Mouse (Mus musculus) embryonic facial prominence, embryonic 11.5 days (tissue): ENCODE measurements at regions not wholly inside any gene's neighbourhood (a gene's known extent, or its start where the extent isn't known, plus 50 kb on each side); places are given as distances from the start of the nearest gene placed in this dataset.

Source experiments
- ATAC-seq: fragments of 200-750 bp; cut with Nextera tagmentation; replicated peaks from 2 replicates; pipeline ENCODE4 v1.8.0; 2017; ENCODE audit warnings: low read depth; ENCODE audit not compliant: insufficient number of reproducible peaks, low FRiP score, low TSS enrichment
- DNase-seq: peaks from one replicate; pipeline ENCODE4 v3.0.0-alpha.2; 2015; ENCODE audit warnings: low spot score
- H3K27ac ChIP-seq: fragments of 300-500 bp; sonication (generic); replicated peaks from 2 replicates; pipeline ENCODE4 v1.5.1; 2014; ENCODE audit warnings: mild to moderate bottlenecking, low read depth, low read length, control low read depth
- H3K27me3 ChIP-seq: fragments of 300-500 bp; sonication (generic); 2 replicates; pipeline ENCODE4 v1.6.1; 2014; ENCODE audit warnings: mild to moderate bottlenecking, low read length, moderate library complexity, mixed read lengths; ENCODE audit not compliant: control insufficient read depth, insufficient read depth
- H3K36me3 ChIP-seq: fragments of 300-500 bp; sonication (generic); replicated peaks from 2 replicates; pipeline ENCODE4 v1.6.1; 2014; ENCODE audit warnings: low read depth, mild to moderate bottlenecking, low read length, moderate library complexity, mixed read lengths; ENCODE audit not compliant: control insufficient read depth, insufficient read depth
- H3K4me1 ChIP-seq: fragments of 300-500 bp; sonication (generic); 2 replicates; pipeline ENCODE4 v1.6.1; 2014; ENCODE audit warnings: low read length, mixed read lengths; ENCODE audit not compliant: control insufficient read depth, insufficient read depth
- H3K4me2 ChIP-seq: fragments of 300-500 bp; sonication (generic); 2 replicates; pipeline ENCODE4 v1.6.1; 2014; ENCODE audit warnings: low read depth, mild to moderate bottlenecking, control low read depth, low read length, moderate library complexity
- H3K4me3 ChIP-seq: fragments of 300-500 bp; sonication (generic); 2 replicates; pipeline ENCODE4 v1.5.1; 2014; ENCODE audit warnings: low read depth, low read length, control low read depth
- H3K9ac ChIP-seq: fragments of 300-500 bp; sonication (generic); replicated peaks from 2 replicates; pipeline ENCODE4 v1.6.1; 2014; ENCODE audit warnings: mild to moderate bottlenecking, control low read depth, low read length
- H3K9me3 ChIP-seq: fragments of 300-500 bp; sonication (generic); replicated peaks from 2 replicates; pipeline ENCODE4 v1.6.1; 2016; ENCODE audit warnings: mild to moderate bottlenecking, low read length, inconsistent platforms, mixed read lengths; ENCODE audit not compliant: control insufficient read depth
- WGBS: fragments of 180-500 bp; shearing (Covaris S2); extraction: QIAGEN DNeasy Blood & Tissue Kit; methylation state at CpG from one replicate; pipeline ENCODE4 v1.1.7; 2014; 5-methylcytosine and 5-hydroxymethylcytosine counted together

DNA sequence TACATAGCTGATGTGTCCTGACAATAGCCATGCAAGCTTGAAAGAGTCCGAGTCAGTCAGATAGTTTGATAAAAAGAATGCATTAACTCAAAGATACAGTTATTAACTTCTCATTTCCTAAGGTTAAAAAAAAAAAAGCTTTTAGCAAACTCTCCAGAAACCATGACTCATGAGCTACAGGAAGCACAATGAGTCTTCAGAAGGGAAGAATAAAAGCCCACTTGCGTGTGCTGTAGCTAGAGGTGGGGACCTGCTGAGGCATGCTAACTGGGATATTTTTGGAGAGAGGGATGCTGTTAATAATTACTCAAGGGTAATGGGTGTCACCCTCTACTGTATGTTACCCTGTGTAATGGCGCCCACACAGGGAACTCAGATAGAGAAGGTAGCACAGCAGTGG lies 147.0 kb downstream of the Utp6 start:
- 91% methylated on average over 3 of the region's 3 CpGs for WGBS
- DNase-seq: no peak
- no peaks in the 10 kb centered on the region for H3K36me3 ChIP-seq
- no peak overlapping the region for H3K9ac ChIP-seq
- no peaks in the 10 kb centered on the region for H3K4me1 ChIP-seq
- no peak overlapping the region for H3K4me2 ChIP-seq
- ATAC-seq: no peak
- no peak overlapping the region for H3K27ac ChIP-seq
- no peak overlapping the region for H3K4me3 ChIP-seq
- H3K9me3 ChIP-seq: no peaks in the 10 kb centered on the region
- no peaks in the 10 kb centered on the region for H3K27me3 ChIP-seq

GRCm38 (mm10) chr11:79806911-79807466 lies 155.2 kb downstream of the Utp6 start:
- H3K27me3 ChIP-seq: no peaks in the 10 kb centered on the region
- no peak for ATAC-seq
- no peaks in the 10 kb centered on the region; the same call in 1 of the 2 replicates for H3K9me3 ChIP-seq
- peak; percentile 43 for DNase-seq
- no peak overlapping the region; the same call in 1 of the 2 replicates for H3K9ac ChIP-seq
- H3K4me2 ChIP-seq: peak overlapping the region; percentile 16
- H3K4me3 ChIP-seq: no peak overlapping the region
- no peaks in the 10 kb centered on the region for H3K36me3 ChIP-seq
- peaks cover 6% of the 10 kb centered on the region for H3K4me1 ChIP-seq
- 19% methylated on average over 17 of the region's 17 CpGs for WGBS
- peak overlapping the region; percentile 76 for H3K27ac ChIP-seq

DNA sequence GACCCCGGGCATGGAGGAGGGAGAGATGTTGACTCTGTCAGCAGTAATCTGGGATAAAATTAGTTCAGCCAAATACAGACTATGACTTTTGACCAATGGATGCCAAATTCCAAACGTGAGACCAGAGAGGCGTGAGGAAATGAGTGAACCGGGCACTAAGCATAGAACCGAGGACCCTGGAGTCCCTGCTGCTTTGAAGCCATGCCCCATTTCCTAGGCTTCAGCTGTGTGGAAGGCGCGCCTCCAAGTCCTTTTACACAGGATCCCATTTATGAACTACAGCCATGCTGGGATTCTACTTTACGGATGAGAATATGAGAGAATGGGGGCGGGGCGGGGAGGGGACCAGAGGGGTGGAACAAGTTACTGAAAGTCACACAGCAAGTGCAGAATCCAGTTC lies 155.8 kb downstream of the Utp6 start:
- no peak overlapping the region for H3K9ac ChIP-seq
- ATAC-seq (0 out of 2 replicates have a peak, but pooled peaks have one; percentile 10), DNase-seq (no peak)
- H3K4me2 ChIP-seq: no peak overlapping the region; the same call in 1 of the 2 replicates
- H3K27me3 ChIP-seq: no peaks in the 10 kb centered on the region
- 46% methylated on average over 10 of the region's 10 CpGs for WGBS
- H3K4me1 ChIP-seq: peaks cover 6% of the 10 kb centered on the region
- H3K36me3 ChIP-seq: no peaks in the 10 kb centered on the region
- H3K9me3 ChIP-seq: no peaks in the 10 kb centered on the region; the same call in 1 of the 2 replicates
- H3K27ac ChIP-seq: peak overlapping the region; percentile 76
- H3K4me3 ChIP-seq: no peak overlapping the region

- no peaks in the 10 kb centered on the region for H3K36me3 ChIP-seq
- WGBS: 12% methylated on average over 10 of the region's 10 CpGs
- DNase-seq (peak; percentile 96), ATAC-seq (peak; percentile 85)
- peak overlapping the region; percentile 76 for H3K27ac ChIP-seq
- no peak overlapping the region for H3K9ac ChIP-seq
- no peaks in the 10 kb centered on the region; the same call in 1 of the 2 replicates for H3K9me3 ChIP-seq
- H3K4me1 ChIP-seq: peaks cover 6% of the 10 kb centered on the region
- no peak overlapping the region; the same call in 1 of the 2 replicates for H3K4me2 ChIP-seq
- no peak overlapping the region for H3K4me3 ChIP-seq
- H3K27me3 ChIP-seq: no peaks in the 10 kb centered on the region
Measured at GRCm38 (mm10) chr11:79805981-79806415, 156.2 kb downstream of the Utp6 start.

GRCm38 (mm10) chr11:79803971-79804370 lies 158.2 kb downstream of the Utp6 start:
- Histone ChIP-seq H3K9me3 (no peaks in the 10 kb centered on the region; the same call in 1 of the 2 replicates), H3K27ac (no peak overlapping the region), H3K4me2 (no peak overlapping the region), H3K4me3 (no peak overlapping the region), H3K9ac (no peak overlapping the region), H3K27me3 (no peaks in the 10 kb centered on the region), H3K36me3 (no peaks in the 10 kb centered on the region), H3K4me1 (peaks cover 6% of the 10 kb centered on the region)
- DNase-seq: no peak
- no peak for ATAC-seq
- WGBS: 61% methylated on average over 2 of the region's 2 CpGs

- no peak for DNase-seq
- Histone ChIP-seq H3K9me3 (no peaks in the 10 kb centered on the region; the same call in 1 of the 2 replicates), H3K9ac (no peak overlapping the region; the same call in 1 of the 2 replicates), H3K4me3 (no peak overlapping the region), H3K27ac (no peak overlapping the region), H3K4me1 (peaks cover 6% of the 10 kb centered on the region), H3K36me3 (no peaks in the 10 kb centered on the region), H3K4me2 (no peak overlapping the region), H3K27me3 (no peaks in the 10 kb centered on the region)
- 71% methylated on average over 5 of the region's 5 CpGs for WGBS
- ATAC-seq: no peak
Measured at GRCm38 (mm10) chr11:79803006-79803405, 159.2 kb downstream of the Utp6 start.

DNA sequence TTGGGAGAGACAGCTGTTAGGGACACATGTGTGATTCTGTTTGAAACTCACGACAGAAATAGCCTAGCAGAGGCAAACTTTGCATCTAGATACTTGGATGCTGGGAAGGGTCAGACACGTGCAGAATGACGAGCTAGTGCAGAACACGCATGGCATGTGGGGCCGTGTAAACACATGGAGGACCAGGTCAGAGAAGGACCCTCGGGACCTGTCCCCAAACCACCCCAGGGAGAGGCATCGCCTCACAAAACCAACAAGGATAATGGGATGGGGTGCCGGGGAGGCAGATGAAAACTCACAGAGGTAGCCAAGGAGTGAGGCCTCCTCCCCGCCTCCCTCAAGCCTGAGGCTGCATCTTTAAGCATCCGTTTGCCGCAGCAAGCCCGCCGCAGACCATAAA lies 159.6 kb downstream of the Utp6 start:
- Histone ChIP-seq H3K27ac (no peak overlapping the region), H3K9me3 (no peaks in the 10 kb centered on the region; the same call in 1 of the 2 replicates), H3K36me3 (no peaks in the 10 kb centered on the region), H3K27me3 (no peaks in the 10 kb centered on the region), H3K9ac (no peak overlapping the region), H3K4me2 (no peak overlapping the region), H3K4me1 (peaks cover 6% of the 10 kb centered on the region), H3K4me3 (no peak overlapping the region)
- WGBS: 76% methylated on average over 13 of the region's 13 CpGs
- ATAC-seq: no peak
- DNase-seq: no peak

DNA sequence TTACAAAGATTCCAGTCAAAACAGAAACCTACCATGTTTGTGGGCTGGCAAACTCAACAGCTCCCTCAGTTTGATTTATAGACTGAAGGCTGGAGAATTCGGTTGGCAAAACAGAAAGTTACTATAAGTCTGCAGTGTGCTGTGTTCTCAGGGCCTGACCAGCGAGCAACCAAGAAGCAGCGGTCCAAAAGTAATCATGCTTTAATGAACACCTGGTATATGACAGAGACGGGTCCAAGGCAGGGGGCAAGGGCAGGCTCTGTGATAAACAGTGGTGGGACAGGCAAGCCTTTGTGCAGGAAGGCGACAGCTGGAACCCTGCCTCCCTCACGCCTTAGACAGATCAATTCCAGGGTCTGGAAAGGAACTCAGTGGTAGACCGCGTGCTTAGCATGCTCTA lies 161.9 kb downstream of the Utp6 start:
- Histone ChIP-seq H3K4me3 (no peak overlapping the region), H3K4me1 (no peaks in the 10 kb centered on the region; the same call in 1 of the 2 replicates), H3K36me3 (no peaks in the 10 kb centered on the region), H3K9me3 (no peaks in the 10 kb centered on the region; the same call in 1 of the 2 replicates), H3K9ac (no peak overlapping the region), H3K4me2 (no peak overlapping the region), H3K27ac (no peak overlapping the region), H3K27me3 (no peaks in the 10 kb centered on the region)
- no peak for ATAC-seq
- WGBS: 61% methylated on average over 8 of the region's 8 CpGs
- no peak for DNase-seq
